Mouse (Mus musculus) ES-E14 (cell line): ENCODE measurements around the gene Glod4.

ENCODE experiments used
- CHD2 ChIP-seq: IDR thresholded peaks from 2 replicates; pipeline ENCODE4 v1.6.1; 2014; ENCODE audit warnings: mild to moderate bottlenecking, low read depth, low read length, inconsistent platforms
- HCFC1 ChIP-seq: IDR thresholded peaks from 2 replicates; pipeline ENCODE4 v1.6.1; 2012; ENCODE audit warnings: low read length, inconsistent platforms, borderline replicate concordance; ENCODE audit not compliant: insufficient read depth
- MAFK ChIP-seq: IDR thresholded peaks from 2 replicates; pipeline ENCODE4 v1.6.1; 2014; ENCODE audit warnings: mild to moderate bottlenecking, low read depth, low read length, inconsistent platforms; ENCODE audit not compliant: insufficient read depth
- ZC3H11A ChIP-seq: IDR thresholded peaks from 2 replicates; pipeline ENCODE4 v1.6.1; 2012; ENCODE audit warnings: low read depth, mild to moderate bottlenecking, inconsistent platforms, low read length, borderline replicate concordance
- ZNF384 ChIP-seq: IDR thresholded peaks from 2 replicates; pipeline ENCODE4 v1.6.1; 2012; ENCODE audit warnings: low read depth, low read length, inconsistent platforms

- no peak for TF ChIP-seq ZC3H11A
- TF ChIP-seq CHD2, result no peak
- TF ChIP-seq ZNF384, result no peak
- TF ChIP-seq HCFC1, result no peak
- no peak for TF ChIP-seq MAFK
These were observed 48.4 kb upstream of the Glod4 start for GRCm38 (mm10) chr11:76291960-76292359.
